Mouse (Mus musculus) macrophage (primary cell): ENCODE measurements around the gene Lrig2. TPM values are rescaled to one million over a fixed set of nuclear protein-coding genes. Genes with fewer than 3 reads are reported as not detected.

ENCODE experiments used
- H3K27ac ChIP-seq: fragments of 350-480 bp; formaldehyde crosslinking; 2 replicates; pipeline ENCODE4 v1.9.0; 2021
- H3K36me3 ChIP-seq: fragments of 350-480 bp; formaldehyde crosslinking; 2 replicates; pipeline ENCODE4 v1.9.0; 2021; ENCODE audit errors: inconsistent target
- H3K4me3 ChIP-seq: fragments of 350-480 bp; formaldehyde crosslinking; 2 replicates; pipeline ENCODE4 v1.9.0; 2021; ENCODE audit errors: inconsistent target
- H3K79me2 ChIP-seq: fragments of 350-480 bp; formaldehyde crosslinking; 2 replicates; pipeline ENCODE4 v1.9.0; 2021; ENCODE audit errors: inconsistent target
- WGBS: methylation state at CpG from one replicate; pipeline ENCODE4 v1.1.7; 2026; ENCODE audit warnings: inconsistent platforms; ENCODE audit not compliant: missing documents; 5-methylcytosine and 5-hydroxymethylcytosine counted together
- polyA plus RNA-seq: library from polyadenylated mRNA; stranded (reverse); fragments of 250-400 nt; gene quantifications from 3 replicates; pipeline ENCODE4 v1.2.4, GENCODE M21; 2018; ENCODE audit warnings: inconsistent platforms

The Lrig2 gene
- polyA plus RNA-seq, 1 experiment from 2014 or later: 5.4 TPM

- H3K4me3 ChIP-seq: no peak overlapping the region
- no peak overlapping the region for H3K27ac ChIP-seq
- 75% methylated on average over 3 of the region's 3 CpGs for WGBS
- no peaks in the 10 kb centered on the region for H3K36me3 ChIP-seq
- no peaks in the 10 kb centered on the region for H3K79me2 ChIP-seq
Observed at GRCm38 (mm10) chr3:104521341-104521924, 9.7 kb upstream of the Lrig2 start.

- 10% methylated on average over 3 of the region's 3 CpGs for WGBS
- H3K36me3 ChIP-seq: no peaks in the 10 kb centered on the region
- H3K4me3 ChIP-seq: no peak overlapping the region
- H3K27ac ChIP-seq: no peak overlapping the region
- H3K79me2 ChIP-seq: no peaks in the 10 kb centered on the region
Observed at GRCm38 (mm10) chr3:104520471-104520870, 8.8 kb upstream of the Lrig2 start.

DNA sequence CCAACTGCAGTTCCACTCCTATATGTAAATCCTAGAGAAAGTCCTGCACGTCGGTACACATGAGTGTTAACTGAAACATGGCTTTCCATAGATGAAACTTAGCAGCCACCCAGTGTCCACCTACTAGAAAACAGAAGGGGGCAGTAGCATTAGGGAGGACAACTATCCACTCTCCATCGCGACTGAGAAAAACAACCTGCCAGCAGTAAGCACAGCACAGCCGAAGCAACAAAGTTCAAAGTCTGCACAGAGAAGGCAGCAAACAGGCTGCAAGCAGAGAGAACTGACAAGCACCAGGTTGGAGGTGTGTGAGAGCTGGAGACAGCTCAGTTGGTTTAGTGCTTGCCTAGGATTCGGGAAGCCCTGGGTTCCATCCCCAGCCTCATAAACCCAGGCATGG is 7.2 kb upstream of the Lrig2 start:
- WGBS: 92% methylated on average over 6 of the region's 6 CpGs
- no peaks in the 10 kb centered on the region for H3K79me2 ChIP-seq
- H3K4me3 ChIP-seq: no peak overlapping the region
- H3K27ac ChIP-seq: no peak overlapping the region
- no peaks in the 10 kb centered on the region for H3K36me3 ChIP-seq

DNA sequence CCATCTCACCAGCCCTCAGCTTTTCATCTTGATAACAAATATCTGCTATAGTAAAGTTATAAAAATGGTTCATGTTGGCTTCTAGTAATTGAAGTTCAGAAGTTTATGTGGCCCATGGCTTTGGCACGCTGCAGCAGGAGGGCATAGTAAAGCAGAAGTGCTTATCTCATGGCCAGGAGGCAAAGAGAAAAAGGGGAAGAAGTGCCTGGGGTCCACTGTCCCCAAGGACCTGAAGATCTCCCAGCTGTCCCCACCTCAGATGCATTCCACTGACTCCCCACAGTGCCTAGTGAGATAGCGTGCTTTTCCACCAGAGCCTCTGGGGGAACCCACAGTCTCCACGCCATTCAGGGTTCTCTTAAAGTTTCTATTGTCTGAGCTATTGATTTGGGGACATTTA is 6.7 kb upstream of the Lrig2 start:
- Histone ChIP-seq H3K36me3 (no peaks in the 10 kb centered on the region), H3K27ac (no peak overlapping the region), H3K79me2 (no peaks in the 10 kb centered on the region), H3K4me3 (no peak overlapping the region)
- WGBS: 32% methylated on average over 3 of the region's 3 CpGs

DNA sequence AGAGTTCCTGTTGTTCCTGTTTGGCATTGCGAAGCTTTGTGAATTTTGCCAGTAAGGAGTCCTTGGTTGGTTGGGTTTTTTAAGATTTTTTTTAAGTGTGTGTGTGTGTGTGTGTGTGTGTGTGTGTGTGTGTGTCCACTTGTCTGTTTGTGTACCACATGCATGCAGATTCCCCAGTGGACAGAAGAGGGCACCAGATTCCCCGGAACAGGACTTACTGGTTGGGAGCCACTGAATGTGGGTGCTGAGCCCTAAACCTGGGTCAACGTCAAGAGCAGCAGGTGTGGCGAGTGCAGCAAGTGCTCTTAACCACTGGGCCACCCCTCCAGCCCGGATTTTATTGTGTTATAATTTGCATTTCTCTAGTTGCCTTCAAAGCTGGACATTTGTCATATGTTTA is 5.4 kb upstream of the Lrig2 start:
- H3K36me3 ChIP-seq: no peaks in the 10 kb centered on the region
- H3K79me2 ChIP-seq: no peaks in the 10 kb centered on the region
- WGBS: 100% methylated on average over 5 of the region's 5 CpGs
- no peak overlapping the region for H3K4me3 ChIP-seq
- H3K27ac ChIP-seq: no peak overlapping the region

GRCm38 (mm10) chr3:104514510-104514909 is 2.8 kb upstream of the Lrig2 start:
- Histone ChIP-seq H3K36me3 (no peaks in the 10 kb centered on the region), H3K4me3 (no peak overlapping the region), H3K79me2 (peaks cover 17% of the 10 kb centered on the region), H3K27ac (no peak overlapping the region)
- 95% methylated on average over 2 of the region's 2 CpGs for WGBS

GRCm38 (mm10) chr3:104512424-104512748 is 668 bp upstream of the Lrig2 start:
- Histone ChIP-seq H3K27ac (peak overlapping the region; percentile 59), H3K79me2 (peaks cover 39% of the 10 kb centered on the region)
- 1% methylated on average over 5 of the region's 5 CpGs for WGBS

DNA sequence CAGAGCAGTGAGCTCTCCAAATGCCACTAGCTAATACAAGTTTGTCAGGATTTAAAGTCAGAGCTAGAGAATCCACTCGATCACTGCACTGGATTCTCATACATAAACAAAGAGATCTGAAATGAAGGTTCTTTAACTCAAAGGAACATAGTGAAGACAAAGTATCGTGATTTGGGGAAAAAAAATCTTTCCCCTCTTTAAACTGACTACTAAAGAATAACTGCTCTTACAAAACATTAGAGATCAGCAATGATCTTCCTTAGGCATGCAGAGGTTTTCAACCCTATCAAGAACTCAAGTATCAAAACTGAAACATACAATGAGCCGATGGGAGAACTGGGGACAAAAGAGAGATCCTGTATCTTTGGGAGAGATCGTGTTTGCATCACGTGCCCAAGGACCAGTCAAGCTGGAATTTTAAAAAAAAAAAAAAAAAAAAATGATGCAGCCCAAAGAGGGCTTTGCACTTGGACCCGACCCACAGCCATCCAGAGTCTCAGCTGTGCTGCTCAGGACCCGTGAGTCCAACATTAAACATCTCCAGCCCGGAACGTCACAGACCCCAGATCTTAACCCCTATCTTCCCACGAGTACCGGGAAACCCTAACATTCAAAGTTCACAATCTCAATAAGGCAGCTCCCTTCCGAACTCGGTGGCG is 818 bp downstream of the Lrig2 start:
- H3K4me3 ChIP-seq: peak overlapping the region; percentile 87
- WGBS: under 1% methylated on average over 13 of the region's 14 CpGs
- H3K27ac ChIP-seq: 0 out of 2 replicates have a peak overlapping the region, but pooled peaks have one; percentile 17
- H3K79me2 ChIP-seq: peaks cover 54% of the 10 kb centered on the region
- H3K36me3 ChIP-seq: no peaks in the 10 kb centered on the region

More at GRCm38 (mm10) chr3:104512424-104512748, 668 bp upstream of the Lrig2 start:
- no peaks in the 10 kb centered on the region for H3K36me3 ChIP-seq
- H3K4me3 ChIP-seq: peak overlapping the region; percentile 87

DNA sequence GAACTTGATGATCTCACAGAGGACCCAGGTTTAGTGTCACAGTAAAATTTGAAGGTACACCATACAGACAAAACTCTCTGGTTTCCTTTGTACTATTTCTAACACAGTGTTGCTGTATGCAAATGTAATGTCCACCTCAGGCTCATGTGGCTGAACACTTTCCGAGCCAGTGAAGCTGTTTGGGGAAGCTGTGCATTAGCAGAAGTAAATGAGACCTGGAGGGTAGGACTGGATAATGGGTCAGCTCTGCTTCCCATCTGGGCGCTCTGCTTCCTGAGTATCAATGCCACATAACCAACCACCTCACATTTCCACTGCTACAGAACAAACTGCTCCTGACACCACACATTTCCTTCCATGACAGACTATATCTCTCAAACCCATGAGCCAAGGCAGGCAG is 10.1 kb downstream of the Lrig2 start:
- H3K36me3 ChIP-seq: no peaks in the 10 kb centered on the region

DNA sequence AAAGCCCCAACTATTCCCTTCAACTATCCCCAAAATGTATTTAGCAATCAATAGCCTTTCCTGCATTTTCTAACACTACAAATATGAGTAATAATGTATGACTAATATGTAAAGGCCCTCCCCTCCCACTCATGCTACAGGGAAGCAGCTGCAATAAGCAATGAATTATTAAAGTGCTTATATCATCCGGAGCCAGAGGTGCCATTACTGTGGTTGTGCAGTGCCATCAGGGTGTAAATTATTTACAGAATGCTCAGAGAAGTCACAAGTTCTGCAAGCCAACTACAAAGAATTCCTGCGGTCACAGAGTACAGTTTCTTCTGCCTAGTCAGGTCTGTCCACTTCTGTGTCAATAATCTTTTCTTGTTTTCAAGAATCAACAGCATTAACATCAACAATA is 10.8 kb downstream of the Lrig2 start:
- Histone ChIP-seq H3K27ac (no peak overlapping the region), H3K79me2 (peaks cover 85% of the 10 kb centered on the region), H3K4me3 (no peak overlapping the region), H3K36me3 (no peaks in the 10 kb centered on the region)
- WGBS: 73% methylated on average over 2 of the region's 2 CpGs

More for the DNA sequence above, 10.1 kb downstream of the Lrig2 start:
- H3K27ac ChIP-seq: no peak overlapping the region
- WGBS: 0% methylated on average over 2 of the region's 2 CpGs
- H3K4me3 ChIP-seq: no peak overlapping the region
- H3K79me2 ChIP-seq: peaks cover 93% of the 10 kb centered on the region

- Histone ChIP-seq H3K27ac (no peak overlapping the region), H3K4me3 (no peak overlapping the region), H3K36me3 (peaks cover 25% of the 10 kb centered on the region), H3K79me2 (peaks cover 38% of the 10 kb centered on the region)
- WGBS: 98% methylated on average over 4 of the region's 4 CpGs
Observed at GRCm38 (mm10) chr3:104496176-104496575, 15.5 kb downstream of the Lrig2 start.

- no peak overlapping the region for H3K4me3 ChIP-seq
- H3K79me2 ChIP-seq: no peaks in the 10 kb centered on the region
- 0% methylated on average over 1 of the region's 1 CpGs for WGBS
- no peak overlapping the region for H3K27ac ChIP-seq
- peaks cover 20% of the 10 kb centered on the region; the same call in 1 of the 2 replicates for H3K36me3 ChIP-seq
Observed at GRCm38 (mm10) chr3:104480946-104481719, 30.6 kb downstream of the Lrig2 start.

GRCm38 (mm10) chr3:104478056-104478455 is 33.7 kb downstream of the Lrig2 start:
- no peak overlapping the region for H3K27ac ChIP-seq
- 100% methylated on average over 1 of the region's 1 CpGs for WGBS
- no peaks in the 10 kb centered on the region for H3K79me2 ChIP-seq
- peaks cover 36% of the 10 kb centered on the region; the same call in 1 of the 2 replicates for H3K36me3 ChIP-seq
- H3K4me3 ChIP-seq: no peak overlapping the region

- H3K4me3 ChIP-seq: no peak overlapping the region
- H3K27ac ChIP-seq: no peak overlapping the region
- H3K79me2 ChIP-seq: no peaks in the 10 kb centered on the region
- WGBS: 89% methylated on average over 3 of the region's 3 CpGs
- peaks cover 32% of the 10 kb centered on the region for H3K36me3 ChIP-seq
Observed at GRCm38 (mm10) chr3:104469421-104469820, 42.3 kb downstream of the Lrig2 start.

DNA sequence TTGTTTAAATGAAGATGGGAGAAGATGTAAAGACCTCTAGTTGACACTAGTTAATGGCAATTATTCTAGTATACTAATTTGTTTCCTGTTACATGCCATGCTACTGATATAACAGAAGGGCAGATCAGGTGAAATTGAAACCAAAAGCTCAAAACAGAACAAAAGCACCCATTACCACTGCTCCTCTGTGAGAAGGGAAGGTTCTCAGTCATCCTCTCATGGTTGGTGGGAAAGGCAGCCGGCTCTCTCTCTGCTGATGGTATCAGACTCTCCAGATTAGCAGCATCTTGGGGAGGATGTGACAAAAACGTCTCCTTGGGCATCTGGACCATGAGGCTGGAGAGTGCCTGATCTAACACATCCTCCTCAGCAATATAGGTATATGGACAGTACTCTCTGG is 50.5 kb downstream of the Lrig2 start:
- Histone ChIP-seq H3K4me3 (no peak overlapping the region), H3K36me3 (peaks cover 65% of the 10 kb centered on the region), H3K27ac (no peak overlapping the region), H3K79me2 (no peaks in the 10 kb centered on the region)
- 75% methylated on average over 2 of the region's 2 CpGs for WGBS
